ENCODE assay signal across 21 mouse cellular contexts in the genomic region with DNA sequence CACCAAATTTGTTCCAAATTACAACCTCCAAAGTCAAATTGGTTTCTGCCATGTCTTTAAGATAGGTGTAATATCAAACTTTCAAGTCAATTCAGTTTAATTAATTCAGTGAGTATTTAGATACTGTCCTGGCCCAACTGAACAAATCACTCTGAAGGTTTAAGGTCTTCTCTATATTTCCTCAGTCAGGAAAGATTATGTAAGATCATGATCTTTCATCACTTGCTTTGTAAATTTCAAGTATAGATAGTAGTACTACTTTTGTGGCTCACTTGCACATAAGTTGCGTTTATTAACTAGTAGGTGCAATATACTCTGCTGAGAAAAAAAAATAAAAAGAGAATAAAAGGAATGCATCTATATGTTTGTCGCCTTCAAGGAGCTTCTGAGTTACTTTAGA.
DNase-seq lines count a peak whose midpoint lies in the region; ATAC-seq lines count a peak whose summit lies in the region.
"Had no signal": no experiment of that assay in that cellular context is flagged by ENCODE, and none has a peak within 500 bp of the region (broad histone marks: within the 10 kb centered on the region; RNA-seq: fewer than 3 reads in every experiment).

No protein-coding gene starts in this region.

- 84% methylated on average over 2 of the region's 2 CpGs for WGBS in hindbrain, embryonic 10.5 days

- H3K27ac ChIP-seq in hindbrain, embryonic 10.5 days, result no peak overlapping the region

- peak; percentile 59 for ATAC-seq in granulocyte monocyte progenitor cell, adult 5-6 weeks (replicated peaks; ENCODE audit: poor library complexity, severe bottlenecking)
- peak; percentile 60 for ATAC-seq in megakaryocyte, adult 5-6 weeks (ENCODE audit: poor library complexity, severe bottlenecking)
- ATAC-seq in megakaryocyte progenitor cell, adult 5-6 weeks (replicated peaks; ENCODE audit: poor library complexity), result peak; percentile 68
- ATAC-seq: activated CD4-positive, CD25-positive, alpha-beta regulatory T cell, adult 4 months; CD4-positive, CD25-positive, alpha-beta regulatory T cell, adult 4 months; Patski had no signal

- intact Hi-C loops in left cerebral cortex, postnatal 10 days (cut with DNase I), result no loop called here

- H3K9me3 ChIP-seq in hindbrain, embryonic 10.5 days, result no peaks in the 10 kb centered on the region
- H3K9me3 ChIP-seq: G1E had no signal

- no peak for DNase-seq in urinary bladder, postnatal 25 days (ENCODE audit: low spot score)
- no peak for DNase-seq in left cerebral cortex, postnatal 10 days (ENCODE audit: extremely low spot score in 1 of 2, low spot score in 2 of 2)
- DNase-seq in hindbrain, embryonic 10.5 days (ENCODE audit: low spot score), result no peak
- DNase-seq: adrenal gland, adult 2 months; adrenal gland, adult 8-10 months; adrenal gland, postnatal 10 days; adrenal gland, postnatal 14 days; adrenal gland, postnatal 25 days; adrenal gland, postnatal 36 days; B cell, adult 2 months; cerebellum, adult 11 months; cerebellum, adult 11-12 months; cerebellum, adult 18-20 months had no signal

- no peaks in the 10 kb centered on the region for H3K27me3 ChIP-seq in hindbrain, embryonic 10.5 days (ENCODE audit: insufficient read depth, poor library complexity, severe bottlenecking)
- H3K27me3 ChIP-seq: CH12.LX had no signal

- H3K4me1 ChIP-seq in hindbrain, embryonic 10.5 days (replicated peaks), result no peaks in the 10 kb centered on the region

- H3K4me3 ChIP-seq in hindbrain, embryonic 10.5 days, result no peak overlapping the region

- H3K36me3 ChIP-seq in hindbrain, embryonic 10.5 days, result no peaks in the 10 kb centered on the region
- H3K36me3 ChIP-seq: G1E had no signal
